Mouse (Mus musculus) spleen, adult 2 months (tissue): Measurements from ENCODE around the gene Unc79.

ENCODE experiments used
- CTCF ChIP-seq: fragments of 200-500 bp; IDR thresholded peaks from 2 replicates; pipeline ENCODE4 v1.5.1; 2011; ENCODE audit warnings: mild to moderate bottlenecking, inconsistent platforms; ENCODE audit not compliant: insufficient read depth, insufficient read length, insufficient replicate concordance; ENCODE audit errors: extremely low read depth
- POLR2A ChIP-seq: fragments of 200-500 bp; IDR thresholded peaks from 2 replicates; pipeline ENCODE4 v1.6.1; 2011; ENCODE audit warnings: low read depth, low read length, inconsistent platforms

GRCm38 (mm10) chr12:103155406-103155805, 206.7 kb downstream of the Unc79 start:
- no peak for TF ChIP-seq CTCF
- no peak for TF ChIP-seq POLR2A
